Mouse (Mus musculus) gastrocnemius, adult 2 months (tissue): ENCODE results near the gene Kif16b. TPM values are rescaled to one million over a fixed set of nuclear protein-coding genes. Genes with fewer than 3 reads are reported as not detected.
"Not testable (repeated sequence)": the region's sequence is repeated elsewhere in the genome, so short reads cannot be mapped to it uniquely, and the experiment has no call there.

Experiments
- DNase-seq: peaks from one replicate; pipeline ENCODE4 v3.0.0; 2022
- H3K27ac ChIP-seq: fragments of 200-600 bp; 2 replicates; pipeline ENCODE4 v1.8.1; 2022; ENCODE audit warnings: mild to moderate bottlenecking
- H3K4me3 ChIP-seq: fragments of 200-600 bp; 2 replicates; pipeline ENCODE4 v1.8.1; 2022; ENCODE audit warnings: mild to moderate bottlenecking, moderate library complexity
- CTCF ChIP-seq: fragments of 200-600 bp; IDR thresholded peaks from 2 replicates; pipeline ENCODE4 v1.8.1; 2022; ENCODE audit warnings: antibody characterized with exemption, mild to moderate bottlenecking, moderate library complexity
- intact Hi-C: fragments of 180-260 bp; cut with DNase I; formaldehyde crosslinking; loops from one replicate; pipeline ENCODE4 v1.15.1; 2025
- total RNA-seq, 2 experiments: library from RNA; stranded (reverse); gene quantifications; 2 replicates each; pipeline ENCODE4 v1.2.3; 2021

Gene Kif16b
- total RNA-seq, 2 experiments from 2014 or later: 35.4 to 39.1 TPM

DNA sequence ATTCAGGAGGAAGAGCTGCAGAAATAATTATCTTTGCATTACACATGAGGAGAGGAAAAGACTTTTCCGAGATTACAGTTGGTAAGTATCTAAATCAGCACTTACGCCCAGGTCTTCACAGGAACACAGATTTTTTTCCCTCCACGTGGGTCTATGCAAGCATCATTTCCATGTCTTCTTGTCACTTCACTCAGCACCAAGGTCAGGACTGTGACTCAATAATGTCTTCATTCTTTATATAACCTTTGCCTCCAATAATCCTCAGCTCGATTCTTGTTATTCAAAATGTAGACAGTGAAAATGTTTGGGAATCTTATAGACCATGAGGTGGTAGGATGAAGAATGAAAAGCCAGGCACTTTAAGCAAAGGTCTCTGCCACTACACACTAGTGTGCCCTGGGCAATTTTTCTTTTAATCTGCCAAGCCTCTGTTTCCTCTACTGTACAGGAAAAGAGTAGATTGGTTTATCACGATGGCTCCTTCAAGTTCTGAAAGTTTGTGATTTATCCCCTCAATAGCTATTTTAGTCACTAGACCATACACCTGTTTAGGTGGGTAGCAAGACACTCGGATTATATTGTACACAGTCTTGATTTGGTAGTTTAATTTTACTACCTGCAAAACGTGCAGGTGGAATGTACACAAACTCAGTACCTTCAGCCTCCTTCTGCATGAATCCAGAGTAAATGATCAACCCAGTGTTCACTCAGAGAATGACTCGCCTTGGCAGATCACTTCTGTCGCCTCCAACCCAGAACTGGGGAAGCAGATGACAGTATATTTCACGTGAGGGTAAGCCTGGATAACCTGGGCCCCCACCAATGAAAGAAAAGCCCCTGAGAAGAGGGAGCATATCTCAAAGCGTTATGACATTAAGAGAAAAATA lies 316.2 kb downstream of the Kif16b start:
- no peak overlapping the region for H3K4me3 ChIP-seq
- no peak overlapping the region for H3K27ac ChIP-seq
- intact Hi-C loops: no loop called here
- no peak for DNase-seq
- TF ChIP-seq CTCF: no peak

GRCm38 (mm10) chr2:142580449-142580848 lies 320.9 kb downstream of the Kif16b start:
- no peak for TF ChIP-seq CTCF
- no peak overlapping the region for H3K27ac ChIP-seq
- no peak overlapping the region for H3K4me3 ChIP-seq
- intact Hi-C loops: no loop called here
- DNase-seq: no peak

DNA sequence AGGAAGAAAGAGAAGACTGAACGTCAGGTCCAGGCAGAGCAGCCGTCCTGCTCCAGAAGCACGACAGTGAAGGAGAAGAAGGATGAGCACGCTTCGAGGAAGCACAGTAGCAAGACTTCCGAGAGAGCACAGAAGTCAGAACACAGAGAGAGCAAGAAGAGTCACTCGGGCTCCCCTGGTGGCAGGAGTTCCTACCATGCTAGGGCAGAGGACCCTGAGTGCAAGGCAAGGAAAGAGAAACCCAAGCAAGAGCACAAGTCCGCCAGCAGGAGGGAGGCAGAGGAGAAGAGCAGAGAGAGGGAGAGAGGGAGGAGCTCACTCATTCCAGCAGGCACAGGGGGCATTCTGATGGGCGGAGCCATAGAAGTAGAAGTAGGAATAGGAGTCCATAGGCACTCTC lies 323.9 kb downstream of the Kif16b start:
- H3K4me3 ChIP-seq, intact Hi-C loops, H3K27ac ChIP-seq, DNase-seq: not testable (repeated sequence)

DNA sequence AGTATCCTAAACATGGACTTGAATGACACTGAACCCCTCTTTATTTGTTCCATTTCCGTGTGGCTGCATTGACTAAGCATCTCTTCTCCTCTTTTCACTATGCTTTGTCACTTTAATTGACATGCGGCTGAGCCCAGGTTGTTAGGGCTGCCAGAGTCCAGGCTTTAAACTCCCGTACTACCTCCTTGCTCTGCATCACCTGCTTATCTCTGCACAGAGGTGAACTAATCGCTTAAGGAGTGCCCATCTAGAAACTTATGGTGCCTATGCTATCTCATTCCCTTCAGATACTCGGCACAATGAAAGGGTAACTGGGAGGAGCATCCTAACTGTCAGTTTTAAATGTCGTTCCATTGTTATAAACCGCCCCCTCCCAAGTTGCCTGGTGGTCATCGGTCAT lies 331.6 kb downstream of the Kif16b start:
- H3K4me3 ChIP-seq: no peak overlapping the region
- intact Hi-C loops: no loop called here
- no peak overlapping the region for H3K27ac ChIP-seq
- DNase-seq: no peak
- no peak for TF ChIP-seq CTCF

Other genes starting within 250 kb of the Kif16b start
- 10 to 100 TPM; 16.0 to 20.4 TPM for gene Snrpb2, start 161.5 kb upstream of the Kif16b start, total RNA-seq
- not detected for gene Otor, start 176.9 kb upstream of the Kif16b start, total RNA-seq